Mouse (Mus musculus): Measurements from ENCODE around the gene Gm5431.

GRCm38 (mm10) chr11:48871201-48871772 is 30.7 kb downstream of the Gm5431 start, which contains the start of gene Irgm1:
- TF ChIP-seq POLR2A (IDR thresholded peaks at IDR 0.05; ENCODE audit: borderline replicate concordance, insufficient read depth, low read length), result no peak
- no peak for TF ChIP-seq CTCF (IDR thresholded peaks at IDR 0.05; ENCODE audit: borderline replicate concordance, insufficient read depth, low read depth, low read length)

Measured in cerebellum, adult 2 months (tissue).